ENCODE assay signal across 17 mouse cellular contexts in genomic region chr15:30694286-30694685, GRCm38 (mm10).
A peak's percentile ranks its signal among the peaks of the same experiment; 100 is the strongest.
DNase-seq lines count a peak whose midpoint lies in the region; ATAC-seq and TF ChIP-seq lines count a peak whose summit lies in the region.
"Had no signal": no experiment of that assay in that cellular context is flagged by ENCODE, and none has a peak within 500 bp of the region (broad histone marks: within the 10 kb centered on the region; RNA-seq: fewer than 3 reads in every experiment).

No protein-coding gene starts in this region.

- H3K9me3 ChIP-seq in forebrain, embryonic 11.5 days (ENCODE audit: control insufficient read depth, low read length) = no peaks in the 10 kb centered on the region
- no peaks in the 10 kb centered on the region for H3K9me3 ChIP-seq in hindbrain, embryonic 15.5 days
- no peaks in the 10 kb centered on the region for H3K9me3 ChIP-seq in midbrain, postnatal 0 days (ENCODE audit: low read length)
- H3K9me3 ChIP-seq: embryonic facial prominence, embryonic 13.5 days; heart, embryonic 10.5 days had no signal

- no peak for ATAC-seq in cerebellum, adult (ENCODE audit: insufficient number of reproducible peaks, low FRiP score, low TSS enrichment)
- no peak for ATAC-seq in forebrain, embryonic 11.5 days (replicated peaks; ENCODE audit: low FRiP score)
- ATAC-seq in hindbrain, embryonic 15.5 days (ENCODE audit: low FRiP score, low read depth) = no peak
- ATAC-seq in midbrain, postnatal 0 days (ENCODE audit: low FRiP score) = no peak
- ATAC-seq in megakaryocyte, adult 5-6 weeks (ENCODE audit: poor library complexity, severe bottlenecking) = no peak

- no peak for TF ChIP-seq CTCF in cerebellum, adult 2 months (IDR thresholded peaks at IDR 0.05; ENCODE audit: borderline replicate concordance, insufficient read depth, low read depth, low read length)
- TF ChIP-seq CTCF in midbrain, postnatal 0 days (IDR thresholded peaks at IDR 0.05) = no peak

- H3K9ac ChIP-seq in forebrain, embryonic 11.5 days (ENCODE audit: low read length) = no peak overlapping the region
- H3K9ac ChIP-seq in hindbrain, embryonic 15.5 days = no peak overlapping the region
- no peak overlapping the region for H3K9ac ChIP-seq in midbrain, postnatal 0 days (replicated peaks; ENCODE audit: low read length, poor library complexity, severe bottlenecking)
- H3K9ac ChIP-seq: embryonic facial prominence, embryonic 13.5 days had no signal

- H3K4me3 ChIP-seq in cerebellum, adult 2 months (replicated peaks; ENCODE audit: insufficient read depth, low read depth, low read length) = no peak overlapping the region
- no peak overlapping the region for H3K4me3 ChIP-seq in forebrain, embryonic 11.5 days (ENCODE audit: low read depth, low read length)
- H3K4me3 ChIP-seq in hindbrain, embryonic 15.5 days = no peak overlapping the region
- no peak overlapping the region for H3K4me3 ChIP-seq in midbrain, postnatal 0 days (ENCODE audit: low read depth, low read length)
- H3K4me3 ChIP-seq: embryonic facial prominence, embryonic 13.5 days; heart, embryonic 10.5 days had no signal

- peak overlapping the region; percentile 64 for H3K27ac ChIP-seq in cerebellum, adult 2 months (ENCODE audit: insufficient read depth, low read length)
- 0 out of 2 replicates have a peak overlapping the region, but pooled peaks have one; percentile 8 for H3K27ac ChIP-seq in forebrain, embryonic 11.5 days (ENCODE audit: low read depth, low read length)
- H3K27ac ChIP-seq in hindbrain, embryonic 15.5 days (replicated peaks) = peak overlapping the region; percentile 63
- peak overlapping the region; percentile 44; the same call in 1 of the 2 replicates for H3K27ac ChIP-seq in midbrain, postnatal 0 days (ENCODE audit: low read depth, low read length)
- H3K27ac ChIP-seq: embryonic facial prominence, embryonic 13.5 days; heart, embryonic 10.5 days had no signal

- no peaks in the 10 kb centered on the region for H3K4me1 ChIP-seq in cerebellum, adult 2 months (ENCODE audit: control insufficient read depth, insufficient read depth, low read length)
- peaks cover 15% of the 10 kb centered on the region for H3K4me1 ChIP-seq in forebrain, embryonic 11.5 days (replicated peaks; ENCODE audit: control insufficient read depth, insufficient read depth, low read length)
- peaks cover 2% of the 10 kb centered on the region; the same call in 1 of the 2 replicates for H3K4me1 ChIP-seq in hindbrain, embryonic 15.5 days (replicated peaks)
- H3K4me1 ChIP-seq in midbrain, postnatal 0 days (ENCODE audit: insufficient read depth, low read length) = no peaks in the 10 kb centered on the region
- H3K4me1 ChIP-seq: embryonic facial prominence, embryonic 13.5 days; heart, embryonic 10.5 days had no signal

- DNase-seq in cerebellum, adult 2 months = no peak
- no peak for DNase-seq in forebrain, embryonic 11.5 days (ENCODE audit: low spot score)
- no peak for DNase-seq in midbrain, postnatal 0 days (ENCODE audit: low spot score)
- DNase-seq in thymus, postnatal 0 days (ENCODE audit: low spot score) = no peak
- no peak for DNase-seq in urinary bladder, postnatal 4 days (ENCODE audit: low spot score in 2 of 2)
- DNase-seq: cerebellum, adult 11 months; gastrocnemius, postnatal 10 days; kidney, adult 11 months; kidney, postnatal 36 days; lung, postnatal 10 days had no signal

- H3K36me3 ChIP-seq in forebrain, embryonic 11.5 days (ENCODE audit: control insufficient read depth, insufficient read depth, low read length) = no peaks in the 10 kb centered on the region
- H3K36me3 ChIP-seq in hindbrain, embryonic 15.5 days = no peaks in the 10 kb centered on the region
- no peaks in the 10 kb centered on the region for H3K36me3 ChIP-seq in midbrain, postnatal 0 days (ENCODE audit: insufficient read depth, low read length)
- H3K36me3 ChIP-seq: embryonic facial prominence, embryonic 13.5 days; heart, embryonic 10.5 days had no signal

- TF ChIP-seq POLR2A in cerebellum, adult 2 months (IDR thresholded peaks at IDR 0.05; ENCODE audit: borderline replicate concordance, insufficient read depth, low read length) = no peak

- 84% methylated on average over 1 of the region's 1 CpGs for WGBS in cerebellum, adult 2 months
- 82% methylated on average over 1 of the region's 1 CpGs for WGBS in forebrain, embryonic 11.5 days
- 67% methylated on average over 1 of the region's 1 CpGs for WGBS in hindbrain, embryonic 15.5 days
- WGBS in midbrain, postnatal 0 days = 76% methylated on average over 1 of the region's 1 CpGs

- H3K4me2 ChIP-seq in forebrain, embryonic 11.5 days (ENCODE audit: low read depth, low read length, severe bottlenecking) = no peak overlapping the region
- no peak overlapping the region for H3K4me2 ChIP-seq in hindbrain, embryonic 15.5 days
- H3K4me2 ChIP-seq in midbrain, postnatal 0 days (ENCODE audit: low read depth, low read length, poor library complexity, severe bottlenecking) = no peak overlapping the region
- H3K4me2 ChIP-seq: embryonic facial prominence, embryonic 13.5 days; liver, embryonic 11.5 days had no signal

- no peaks in the 10 kb centered on the region for H3K27me3 ChIP-seq in cerebellum, adult 2 months (ENCODE audit: control insufficient read depth, insufficient read depth, low read length)
- H3K27me3 ChIP-seq in forebrain, embryonic 11.5 days (ENCODE audit: control insufficient read depth, insufficient read depth, low read length) = no peaks in the 10 kb centered on the region
- H3K27me3 ChIP-seq in hindbrain, embryonic 15.5 days = no peaks in the 10 kb centered on the region
- H3K27me3 ChIP-seq in midbrain, postnatal 0 days (ENCODE audit: insufficient read depth, low read length) = no peaks in the 10 kb centered on the region
- H3K27me3 ChIP-seq: CH12.LX; embryonic facial prominence, embryonic 13.5 days had no signal

Comparison
In these comparisons a context has a peak if more than half of its experiments do, and no peak if none do; other contexts are left out.
1. H3K27ac ChIP-seq: peak in every context shown above with its lines; median percentile 64 in cerebellum, adult 2 months; 63 in hindbrain, embryonic 15.5 days; 44 in midbrain, postnatal 0 days; 8 in forebrain, embryonic 11.5 days.